Mouse (Mus musculus): Measurements from ENCODE around the gene Dedd.

GRCm38 (mm10) chr1:171360656-171361055 lies 31.7 kb downstream of the Dedd start, which contains the start of gene Klhdc9:
- TF ChIP-seq POLR2A (IDR thresholded peaks at IDR 0.05; ENCODE audit: extremely low read depth, insufficient read depth, low read length) (no peak), CTCF (IDR thresholded peaks at IDR 0.05; ENCODE audit: low read depth, low read length) (no peak)
